Mouse (Mus musculus): Measurements from ENCODE around the gene Cebpzos. TPM values are rescaled to one million over a fixed set of nuclear protein-coding genes. Genes with fewer than 3 reads are reported as not detected.
A peak's percentile ranks its signal among the peaks of the same experiment; 100 is the strongest.

Gene Cebpzos
- 100 and 108 TPM in 2 replicates for polyA plus RNA-seq (2015; fragmentation: Nextera tagmentation; extraction: Ambion mirVana)

DNA sequence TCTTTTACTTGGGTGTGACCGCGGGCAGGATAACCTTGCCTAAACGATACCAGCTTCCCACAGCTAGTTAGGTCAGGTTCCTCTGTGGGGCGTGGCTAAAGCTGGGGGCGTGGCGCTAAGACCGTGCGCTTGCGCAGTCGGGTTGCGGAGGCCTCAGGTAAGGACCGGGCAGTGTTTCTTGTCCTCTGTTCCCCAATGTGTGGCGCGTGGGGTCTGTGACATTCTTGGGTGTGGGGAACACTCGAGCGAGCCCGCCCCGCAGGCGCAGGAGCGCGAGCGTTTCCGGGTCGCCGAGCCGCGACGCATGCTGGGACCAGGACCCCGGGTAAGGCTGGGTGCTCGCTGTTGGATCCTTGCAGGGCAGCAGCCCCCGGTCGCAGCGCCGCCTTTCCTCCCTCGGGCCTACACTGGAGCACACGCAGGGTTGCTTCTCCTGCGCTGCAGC lies at the start of gene Cebpzos:
Gene Cebpzos (plus strand): TSS at position 132 of the 445 bp plus-strand sequence.
- Histone ChIP-seq H3K27me3 (replicated peaks; ENCODE audit: control insufficient read depth, insufficient read depth, low read length) (no peaks in the 10 kb centered on the region), H3K4me2 (ENCODE audit: low read length) (peak within 1 kb of the TSS; percentile 75), H3K9ac (replicated peaks; ENCODE audit: low read depth, low read length) (peak within 1 kb of the TSS; percentile 92), H3K9me3 (ENCODE audit: control insufficient read depth, low read length) (no peaks in the 10 kb centered on the region), H3K27ac (ENCODE audit: low read length) (peak within 1 kb of the TSS; percentile 82), H3K36me3 (ENCODE audit: control insufficient read depth, insufficient read depth) (peaks cover 13% of the 10 kb centered on the region), H3K4me1 (replicated peaks; ENCODE audit: control insufficient read depth, insufficient read depth, low read length) (peaks cover 15% of the 10 kb centered on the region), H3K4me3 (replicated peaks; ENCODE audit: low read length) (peak within 1 kb of the TSS; percentile 86)
- peak; percentile 94 for ATAC-seq
- WGBS: 0% methylated on average over 37 of the region's 37 CpGs

DNA sequence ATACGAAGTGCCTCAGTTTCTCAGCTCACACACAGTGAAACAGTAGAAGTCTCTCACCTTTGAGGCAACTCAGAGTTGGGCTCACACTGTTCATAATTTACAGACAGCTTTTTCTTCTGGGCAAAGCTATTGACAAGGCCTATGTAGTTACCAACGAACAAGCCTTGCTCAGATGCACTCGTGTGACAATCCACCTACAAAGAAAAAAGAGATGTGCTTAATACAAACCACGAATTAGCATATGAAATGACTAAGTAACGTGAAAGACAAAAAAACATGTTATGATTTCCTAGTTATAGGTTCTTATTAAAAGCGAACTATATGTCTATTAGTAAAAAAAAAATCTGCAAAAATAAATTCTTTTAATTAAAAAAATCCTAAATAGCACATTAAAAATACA lies 42.4 kb upstream of the Cebpzos start:
- Histone ChIP-seq H3K4me1 (replicated peaks; ENCODE audit: control insufficient read depth, insufficient read depth, low read length) (no peaks in the 10 kb centered on the region), H3K27me3 (replicated peaks; ENCODE audit: control insufficient read depth, insufficient read depth, low read length) (no peaks in the 10 kb centered on the region), H3K4me2 (ENCODE audit: low read length) (no peak overlapping the region), H3K27ac (ENCODE audit: low read length) (no peak overlapping the region), H3K36me3 (ENCODE audit: control insufficient read depth, insufficient read depth) (no peaks in the 10 kb centered on the region), H3K9me3 (ENCODE audit: control insufficient read depth, low read length) (no peaks in the 10 kb centered on the region), H3K9ac (replicated peaks; ENCODE audit: low read depth, low read length) (no peak overlapping the region), H3K4me3 (replicated peaks; ENCODE audit: low read length) (no peak overlapping the region)
- WGBS: 86% methylated on average over 6 of the region's 6 CpGs
- ATAC-seq: no peak

DNA sequence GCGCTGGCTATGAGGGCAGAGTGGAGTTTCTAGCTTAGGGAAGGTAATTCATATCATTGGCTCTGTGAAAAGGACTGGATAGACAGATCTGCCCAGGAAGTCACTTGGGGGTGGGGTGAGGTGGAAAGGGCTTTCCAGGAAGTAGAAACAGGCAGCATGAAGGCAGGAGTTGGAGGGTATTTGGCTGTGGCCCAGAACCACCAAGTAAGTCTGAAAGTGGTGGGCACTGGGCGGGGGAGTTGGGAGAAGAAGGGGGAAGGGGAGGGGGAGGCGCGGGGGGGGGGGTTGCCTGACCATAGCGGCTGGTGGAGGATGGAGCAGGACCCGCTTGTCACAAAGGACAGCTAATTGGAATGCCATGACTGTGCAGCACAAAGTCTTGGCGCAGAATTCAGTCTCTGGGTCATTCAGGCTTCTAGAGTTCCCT lies 34.4 kb upstream of the Cebpzos start:
- Histone ChIP-seq H3K9ac (replicated peaks; ENCODE audit: low read depth, low read length) (peak overlapping the region; percentile 47; the same call in 1 of the 2 replicates), H3K27ac (ENCODE audit: low read length) (no peak overlapping the region), H3K4me3 (replicated peaks; ENCODE audit: low read length) (peak overlapping the region; percentile 34), H3K4me2 (ENCODE audit: low read length) (peak overlapping the region; percentile 63), H3K36me3 (ENCODE audit: control insufficient read depth, insufficient read depth) (no peaks in the 10 kb centered on the region), H3K27me3 (replicated peaks; ENCODE audit: control insufficient read depth, insufficient read depth, low read length) (no peaks in the 10 kb centered on the region), H3K9me3 (ENCODE audit: control insufficient read depth, low read length) (no peaks in the 10 kb centered on the region), H3K4me1 (replicated peaks; ENCODE audit: control insufficient read depth, insufficient read depth, low read length) (peaks cover 7% of the 10 kb centered on the region; the same call in 1 of the 2 replicates)
- ATAC-seq: peak; percentile 72
- 13% methylated on average over 4 of the region's 7 CpGs for WGBS

DNA sequence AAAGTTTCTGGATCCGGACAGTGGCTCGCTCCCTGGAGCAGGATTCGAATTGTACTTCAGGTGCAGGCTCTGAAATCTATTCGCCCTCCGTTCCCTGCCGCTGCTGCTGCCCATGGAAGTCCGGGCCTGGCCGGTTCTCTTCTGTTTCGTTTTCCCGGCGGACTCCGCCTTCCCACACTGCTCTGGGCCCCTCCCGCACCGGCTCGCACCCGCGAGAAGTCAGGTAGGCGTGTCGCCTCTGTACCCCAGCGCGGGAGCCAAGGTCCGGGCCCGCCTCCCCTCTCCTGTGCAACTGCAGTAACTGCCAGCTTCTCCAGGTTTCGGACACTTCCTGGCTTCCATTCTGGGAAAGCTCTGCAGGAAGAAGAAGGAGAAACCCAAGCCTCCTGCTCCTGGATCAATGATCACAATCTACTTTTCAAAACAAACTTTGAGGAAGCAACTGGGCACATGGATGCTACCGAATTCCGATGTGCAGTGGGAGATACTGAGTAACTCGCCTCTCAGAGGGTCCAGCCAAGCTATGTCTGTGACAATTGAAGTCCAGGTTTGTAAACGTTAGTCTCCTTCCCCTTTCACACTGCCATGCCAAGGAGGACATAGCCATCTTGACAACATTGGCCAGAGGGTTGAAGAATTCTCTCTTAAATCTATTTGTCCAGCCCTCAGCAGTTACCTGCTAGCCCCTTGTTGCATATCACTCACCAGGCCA lies 33.7 kb upstream of the Cebpzos start, which contains the start of gene Eif2ak2:
Gene Eif2ak2 (minus strand): TSS at position 173 of the 712 bp plus-strand sequence.
- ATAC-seq: peak; percentile 93
- Histone ChIP-seq H3K4me1 (replicated peaks; ENCODE audit: control insufficient read depth, insufficient read depth, low read length) (peaks cover 7% of the 10 kb centered on the region; the same call in 1 of the 2 replicates), H3K27ac (ENCODE audit: low read length) (no peak within 1 kb of the TSS), H3K9me3 (ENCODE audit: control insufficient read depth, low read length) (no peaks in the 10 kb centered on the region), H3K9ac (replicated peaks; ENCODE audit: low read depth, low read length) (peak within 1 kb of the TSS; percentile 47), H3K4me3 (replicated peaks; ENCODE audit: low read length) (peak within 1 kb of the TSS; percentile 34), H3K27me3 (replicated peaks; ENCODE audit: control insufficient read depth, insufficient read depth, low read length) (no peaks in the 10 kb centered on the region), H3K4me2 (ENCODE audit: low read length) (peak within 1 kb of the TSS; percentile 63), H3K36me3 (ENCODE audit: control insufficient read depth, insufficient read depth) (no peaks in the 10 kb centered on the region)
- WGBS: under 1% methylated on average over 28 of the region's 28 CpGs

DNA sequence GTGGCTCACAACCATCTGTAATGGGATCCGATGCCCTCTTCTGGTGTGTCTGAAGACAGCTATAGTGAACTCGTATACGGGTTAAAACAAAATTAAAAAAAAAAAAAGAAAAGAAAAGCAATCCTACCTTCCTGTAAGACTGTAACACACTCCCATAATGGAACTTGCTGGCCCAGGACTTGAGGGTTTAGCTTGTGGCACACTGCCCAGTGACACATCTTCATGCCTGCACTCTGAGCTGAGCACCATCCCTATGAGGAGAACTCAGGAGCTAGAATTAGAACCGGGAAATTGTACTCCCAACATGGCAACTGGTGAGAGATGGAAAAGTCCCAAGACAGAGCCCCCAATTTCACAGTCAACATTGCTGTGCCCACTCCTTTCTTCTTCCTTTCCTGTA lies 33.0 kb upstream of the Cebpzos start:
- Histone ChIP-seq H3K4me3 (replicated peaks; ENCODE audit: low read length) (no peak overlapping the region), H3K9me3 (ENCODE audit: control insufficient read depth, low read length) (no peaks in the 10 kb centered on the region), H3K36me3 (ENCODE audit: control insufficient read depth, insufficient read depth) (no peaks in the 10 kb centered on the region), H3K4me1 (replicated peaks; ENCODE audit: control insufficient read depth, insufficient read depth, low read length) (peaks cover 7% of the 10 kb centered on the region; the same call in 1 of the 2 replicates), H3K9ac (replicated peaks; ENCODE audit: low read depth, low read length) (no peak overlapping the region), H3K4me2 (ENCODE audit: low read length) (no peak overlapping the region), H3K27me3 (replicated peaks; ENCODE audit: control insufficient read depth, insufficient read depth, low read length) (no peaks in the 10 kb centered on the region), H3K27ac (ENCODE audit: low read length) (no peak overlapping the region)
- ATAC-seq: no peak
- 94% methylated on average over 4 of the region's 4 CpGs for WGBS

DNA sequence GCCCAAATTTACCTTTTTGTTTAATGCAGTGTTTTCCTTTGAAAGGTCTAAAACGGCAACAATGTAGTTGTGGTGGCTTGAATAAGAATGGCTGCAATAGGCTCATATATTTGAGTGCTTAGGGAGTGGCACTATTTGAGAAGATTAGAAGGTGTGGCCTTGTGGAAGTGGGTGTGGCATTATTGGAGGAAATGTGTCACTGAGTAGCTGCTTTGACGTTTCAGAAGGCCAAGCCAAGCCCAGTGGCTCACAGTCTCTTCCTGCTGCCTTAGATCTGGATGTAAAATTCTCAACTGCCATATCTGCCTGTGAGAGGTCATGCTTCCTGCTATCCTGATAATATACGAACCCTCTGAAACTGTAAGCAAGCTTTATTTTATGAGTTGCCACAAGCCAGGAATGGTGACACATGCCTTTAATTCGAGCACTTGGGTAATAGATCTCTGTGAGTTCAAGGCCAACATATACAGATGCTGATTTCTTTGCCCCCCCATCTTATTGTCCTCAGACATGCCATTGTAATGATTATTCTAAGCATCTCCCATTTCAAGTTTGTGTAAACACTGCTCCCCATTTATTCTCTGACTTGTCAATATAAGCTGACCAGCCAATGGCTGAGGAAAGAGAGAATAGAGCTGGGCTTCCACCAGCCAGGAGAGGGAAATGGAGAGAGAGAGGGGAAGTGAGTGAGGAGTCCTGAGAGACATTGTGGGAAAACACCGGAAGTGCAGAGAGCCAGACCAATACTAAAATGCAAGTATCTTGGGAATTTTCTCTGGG lies 30.8 kb upstream of the Cebpzos start:
- Histone ChIP-seq H3K4me3 (replicated peaks; ENCODE audit: low read length) (no peak overlapping the region), H3K4me2 (ENCODE audit: low read length) (no peak overlapping the region), H3K36me3 (ENCODE audit: control insufficient read depth, insufficient read depth) (no peaks in the 10 kb centered on the region), H3K27ac (ENCODE audit: low read length) (no peak overlapping the region), H3K9ac (replicated peaks; ENCODE audit: low read depth, low read length) (no peak overlapping the region), H3K4me1 (replicated peaks; ENCODE audit: control insufficient read depth, insufficient read depth, low read length) (peaks cover 7% of the 10 kb centered on the region; the same call in 1 of the 2 replicates), H3K27me3 (replicated peaks; ENCODE audit: control insufficient read depth, insufficient read depth, low read length) (no peaks in the 10 kb centered on the region), H3K9me3 (ENCODE audit: control insufficient read depth, low read length) (no peaks in the 10 kb centered on the region)
- ATAC-seq: no peak
- WGBS: 87% methylated on average over 5 of the region's 5 CpGs

DNA sequence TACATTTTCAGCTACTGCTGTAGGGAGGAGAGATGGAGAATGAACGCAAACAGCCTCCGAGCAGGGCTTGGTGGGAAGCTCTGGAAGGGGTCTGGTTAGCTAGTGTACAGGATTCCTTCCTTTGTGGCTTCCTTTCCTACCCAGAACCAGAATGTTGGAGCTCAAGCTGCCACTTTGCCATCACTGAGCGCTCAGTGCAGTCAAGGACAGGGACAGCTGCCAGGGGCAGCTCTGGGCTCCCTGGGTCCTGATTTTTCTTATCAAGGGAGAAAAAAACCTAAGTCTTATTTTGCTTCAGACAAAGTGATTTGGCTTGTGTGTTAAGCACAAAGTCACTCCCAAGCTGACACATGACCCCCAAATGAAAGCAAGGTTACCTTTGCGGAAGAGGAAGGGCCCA lies 27.7 kb upstream of the Cebpzos start:
- no peak overlapping the region for H3K4me2 ChIP-seq (ENCODE audit: low read length)
- no peak for ATAC-seq
- no peaks in the 10 kb centered on the region for H3K4me1 ChIP-seq (replicated peaks; ENCODE audit: control insufficient read depth, insufficient read depth, low read length)
- H3K4me3 ChIP-seq (replicated peaks; ENCODE audit: low read length): no peak overlapping the region
- H3K27me3 ChIP-seq (replicated peaks; ENCODE audit: control insufficient read depth, insufficient read depth, low read length): no peaks in the 10 kb centered on the region
- H3K36me3 ChIP-seq (ENCODE audit: control insufficient read depth, insufficient read depth): no peaks in the 10 kb centered on the region
- no peak overlapping the region for H3K27ac ChIP-seq (ENCODE audit: low read length)
- WGBS: 80% methylated on average over 4 of the region's 4 CpGs
- no peak overlapping the region for H3K9ac ChIP-seq (replicated peaks; ENCODE audit: low read depth, low read length)
- H3K9me3 ChIP-seq (ENCODE audit: control insufficient read depth, low read length): no peaks in the 10 kb centered on the region

DNA sequence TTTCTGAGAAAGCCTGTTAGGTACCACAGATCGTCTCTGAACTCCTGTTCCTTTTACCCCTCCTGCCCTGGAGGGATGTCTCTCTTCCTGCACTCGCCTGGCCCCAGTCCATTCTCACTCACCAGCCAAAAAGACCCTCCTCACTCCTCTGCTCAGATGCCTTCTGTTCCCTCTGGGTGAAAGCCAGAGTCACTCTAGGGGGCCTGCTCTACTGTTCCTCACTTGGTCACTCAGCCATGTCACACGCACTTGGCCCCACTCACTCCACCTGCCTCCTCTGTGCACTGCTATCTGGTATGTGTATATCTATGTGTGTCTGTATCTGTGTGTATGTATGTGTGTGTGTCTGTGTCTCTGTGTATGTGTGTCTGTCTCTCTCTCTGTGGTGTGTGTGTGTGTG lies 27.1 kb upstream of the Cebpzos start:
- Histone ChIP-seq H3K36me3 (ENCODE audit: control insufficient read depth, insufficient read depth) (no peaks in the 10 kb centered on the region), H3K4me3 (replicated peaks; ENCODE audit: low read length) (no peak overlapping the region), H3K9me3 (ENCODE audit: control insufficient read depth, low read length) (no peaks in the 10 kb centered on the region), H3K27ac (ENCODE audit: low read length) (no peak overlapping the region), H3K9ac (replicated peaks; ENCODE audit: low read depth, low read length) (no peak overlapping the region), H3K4me1 (replicated peaks; ENCODE audit: control insufficient read depth, insufficient read depth, low read length) (no peaks in the 10 kb centered on the region), H3K4me2 (ENCODE audit: low read length) (no peak overlapping the region), H3K27me3 (replicated peaks; ENCODE audit: control insufficient read depth, insufficient read depth, low read length) (no peaks in the 10 kb centered on the region)
- WGBS: 33% methylated on average over 3 of the region's 3 CpGs
- ATAC-seq: peak; percentile 49

DNA sequence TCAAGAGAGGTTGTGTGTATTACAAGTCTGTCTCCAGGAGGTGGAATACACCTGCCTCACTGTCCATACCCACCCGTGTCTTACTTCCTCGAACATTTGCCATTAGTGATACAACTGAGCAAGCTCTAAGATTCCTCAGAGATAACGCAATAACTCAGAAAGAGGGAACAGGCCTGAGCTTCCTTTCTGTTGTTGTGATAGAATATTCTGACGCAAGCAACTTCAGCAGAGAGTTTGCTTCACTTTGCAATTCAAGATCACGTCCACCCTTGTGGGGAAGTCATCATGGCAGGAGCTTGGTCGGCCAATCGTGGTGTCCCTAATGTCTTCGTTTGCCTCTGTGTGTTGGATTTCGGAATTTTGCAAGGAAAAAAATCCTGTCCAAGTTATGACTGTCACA lies 25.3 kb upstream of the Cebpzos start:
- 87% methylated on average over 9 of the region's 9 CpGs for WGBS
- Histone ChIP-seq H3K9ac (replicated peaks; ENCODE audit: low read depth, low read length) (no peak overlapping the region), H3K36me3 (ENCODE audit: control insufficient read depth, insufficient read depth) (no peaks in the 10 kb centered on the region), H3K27me3 (replicated peaks; ENCODE audit: control insufficient read depth, insufficient read depth, low read length) (no peaks in the 10 kb centered on the region), H3K4me1 (replicated peaks; ENCODE audit: control insufficient read depth, insufficient read depth, low read length) (0 out of 2 replicates have a peak, but pooled peaks cover 2% of the 10 kb centered on the region), H3K4me2 (ENCODE audit: low read length) (no peak overlapping the region), H3K4me3 (replicated peaks; ENCODE audit: low read length) (no peak overlapping the region), H3K27ac (ENCODE audit: low read length) (no peak overlapping the region), H3K9me3 (ENCODE audit: control insufficient read depth, low read length) (no peaks in the 10 kb centered on the region)
- no peak for ATAC-seq

Data from forebrain, embryonic 16.5 days (tissue).